Mouse (Mus musculus) brain, embryonic 14.5 days (tissue): ENCODE measurements at regions not wholly inside any gene's neighbourhood (a gene's known extent, or its start where the extent isn't known, plus 50 kb on each side); places are given as distances from the start of the nearest gene placed in this dataset.

Experiments
- CTCF ChIP-seq: fragments of 200-500 bp; IDR thresholded peaks from 2 replicates; pipeline ENCODE4 v1.5.1; 2012; ENCODE audit warnings: inconsistent platforms, mild to moderate bottlenecking, moderate library complexity, borderline replicate concordance; ENCODE audit not compliant: insufficient read depth, insufficient read length; ENCODE audit errors: extremely low read depth
- POLR2A ChIP-seq: fragments of 200-500 bp; IDR thresholded peaks from 2 replicates; pipeline ENCODE4 v1.6.1; 2012; ENCODE audit warnings: mild to moderate bottlenecking, inconsistent platforms, borderline replicate concordance; ENCODE audit not compliant: poor library complexity, insufficient read depth, insufficient read length, severe bottlenecking; ENCODE audit errors: extremely low read depth

- no peak for TF ChIP-seq CTCF
- TF ChIP-seq POLR2A: no peak
Observed at GRCm38 (mm10) chr1:78032336-78032735, 164.6 kb downstream of the Pax3 start.
